Mouse (Mus musculus) telencephalon, adult 2 months (tissue): ENCODE measurements around the gene Slc35b1.

Experiments used
- DNase-seq: peaks from one replicate; pipeline ENCODE4 v3.0.0-alpha.2; 2011; ENCODE audit warnings: low read depth, low spot score

Gene Slc35b1

GRCm38 (mm10) chr11:95431344-95431743 lies 46.9 kb downstream of the Slc35b1 start:
- DNase-seq = peak; percentile 21

GRCm38 (mm10) chr11:95432194-95432593 lies 47.7 kb downstream of the Slc35b1 start:
- no peak for DNase-seq
